Mouse (Mus musculus) heart, adult 2 months (tissue): Measurements from ENCODE around the gene Cntfr.

ENCODE experiments used
- CTCF ChIP-seq: fragments of 200-600 bp; IDR thresholded peaks from 2 replicates; pipeline ENCODE4 v1.8.1; 2022; ENCODE audit warnings: antibody characterized with exemption, mild to moderate bottlenecking, moderate library complexity
- POLR2A ChIP-seq: fragments of 200-500 bp; IDR thresholded peaks from 2 replicates; pipeline ENCODE4 v1.6.1; 2011; ENCODE audit warnings: mild to moderate bottlenecking, low read depth, low read length, control low read depth; ENCODE audit not compliant: insufficient read depth

GRCm38 (mm10) chr4:41722918-41723351, 26.0 kb upstream of the Cntfr start, which contains the start of gene Dctn3:
- no peak for TF ChIP-seq CTCF
- peak; percentile 92 for TF ChIP-seq POLR2A
